Mouse (Mus musculus) midbrain, embryonic 15.5 days (tissue): ENCODE results near the gene Mis18a. TPM values are rescaled to one million over a fixed set of nuclear protein-coding genes. Genes with fewer than 3 reads are reported as not detected.

ENCODE experiments used
- ATAC-seq: fragments of 200-750 bp; cut with Nextera tagmentation; replicated peaks from 2 replicates; pipeline ENCODE4 v1.8.0; 2017; ENCODE audit warnings: moderate TSS enrichment
- H3K27ac ChIP-seq: fragments of 300-500 bp; sonication (generic); 2 replicates; pipeline ENCODE4 v1.5.1; 2015; ENCODE audit warnings: mild to moderate bottlenecking, inconsistent platforms
- H3K27me3 ChIP-seq: fragments of 300-500 bp; sonication (generic); replicated peaks from 2 replicates; pipeline ENCODE4 v1.6.1; 2015; ENCODE audit warnings: inconsistent platforms
- H3K36me3 ChIP-seq: fragments of 300-500 bp; sonication (generic); replicated peaks from 2 replicates; pipeline ENCODE4 v1.6.1; 2015; ENCODE audit warnings: inconsistent platforms
- H3K4me1 ChIP-seq: fragments of 300-500 bp; sonication (generic); 2 replicates; pipeline ENCODE4 v1.6.1; 2015; ENCODE audit warnings: inconsistent platforms
- H3K4me2 ChIP-seq: fragments of 300-500 bp; sonication (generic); 2 replicates; pipeline ENCODE4 v1.6.1; 2015; ENCODE audit warnings: inconsistent platforms, mild to moderate bottlenecking, moderate library complexity
- H3K4me3 ChIP-seq: fragments of 300-500 bp; sonication (generic); 2 replicates; pipeline ENCODE4 v1.5.1; 2015; ENCODE audit warnings: mild to moderate bottlenecking, inconsistent platforms
- H3K9ac ChIP-seq: fragments of 300-500 bp; sonication (generic); 2 replicates; pipeline ENCODE4 v1.6.1; 2015; ENCODE audit warnings: mild to moderate bottlenecking, inconsistent platforms
- H3K9me3 ChIP-seq: fragments of 300-500 bp; sonication (generic); 2 replicates; pipeline ENCODE4 v1.6.1; 2016; ENCODE audit warnings: inconsistent platforms
- WGBS: fragments of 180-500 bp; shearing (Covaris S2); methylation state at CpG from one replicate; pipeline ENCODE4 v1.1.7; 2015; ENCODE audit warnings: mixed read lengths; 5-methylcytosine and 5-hydroxymethylcytosine counted together
- polyA plus RNA-seq: library from polyadenylated mRNA; unstranded; fragments of >200 nt; fragmentation: Nextera tagmentation; extraction: Ambion mirVana; gene quantifications from 2 replicates; pipeline ENCODE4 v1.2.1, GENCODE M21; 2015

Mis18a gene
- polyA plus RNA-seq, 1 experiment from 2014 or later: 28.7 TPM

DNA sequence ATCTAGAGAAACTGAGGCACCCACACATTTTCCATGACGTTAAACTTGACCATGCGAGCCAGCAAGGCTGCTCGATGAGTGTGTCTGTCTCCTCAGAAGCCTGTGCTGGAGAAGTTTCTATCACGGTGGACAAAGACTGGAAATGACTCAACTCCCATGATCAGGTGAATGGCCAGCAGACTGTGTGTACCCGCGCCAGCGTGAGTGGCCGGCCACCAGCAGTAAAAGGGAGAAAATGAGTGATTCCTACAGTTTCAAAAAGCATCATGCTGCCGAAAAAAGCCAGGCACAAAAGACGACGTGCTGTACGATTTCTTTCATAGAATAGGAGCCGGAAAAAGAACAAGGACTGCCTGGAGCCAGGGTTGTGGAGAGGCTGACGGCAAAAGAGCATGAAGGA is 27.8 kb downstream of the Mis18a start:
- ATAC-seq: no peak
- no peak overlapping the region for H3K4me2 ChIP-seq
- 80% methylated on average over 14 of the region's 14 CpGs for WGBS
- H3K9me3 ChIP-seq: no peaks in the 10 kb centered on the region
- no peak overlapping the region for H3K4me3 ChIP-seq
- 0 out of 2 replicates have a peak, but pooled peaks cover 5% of the 10 kb centered on the region for H3K4me1 ChIP-seq
- H3K9ac ChIP-seq: no peak overlapping the region
- no peak overlapping the region for H3K27ac ChIP-seq
- no peaks in the 10 kb centered on the region for H3K27me3 ChIP-seq
- no peaks in the 10 kb centered on the region for H3K36me3 ChIP-seq

DNA sequence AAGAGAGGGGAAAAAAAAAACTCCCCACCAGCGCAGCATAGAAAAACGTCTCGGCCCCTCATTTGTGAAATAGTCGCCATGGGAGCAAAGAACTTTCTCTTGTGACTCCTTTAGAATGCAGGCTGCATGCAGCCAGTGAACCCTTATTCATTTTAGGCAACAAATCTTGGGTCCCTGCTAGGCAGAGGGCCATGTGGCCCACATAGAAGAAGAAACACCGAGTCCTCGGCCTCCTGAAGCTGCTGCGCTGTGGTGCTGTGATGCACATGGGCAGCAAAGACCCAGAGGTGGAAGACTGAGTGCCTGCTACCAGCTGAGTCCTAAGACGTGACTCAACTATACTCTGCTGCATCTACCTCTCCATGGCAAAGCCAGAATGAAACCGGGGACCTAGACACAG is 30.9 kb downstream of the Mis18a start:
- ATAC-seq: no peak
- peaks cover 8% of the 10 kb centered on the region; the same call in 1 of the 2 replicates for H3K4me1 ChIP-seq
- no peak overlapping the region for H3K4me2 ChIP-seq
- H3K9ac ChIP-seq: no peak overlapping the region
- H3K36me3 ChIP-seq: no peaks in the 10 kb centered on the region
- H3K4me3 ChIP-seq: no peak overlapping the region
- WGBS: 61% methylated on average over 9 of the region's 9 CpGs
- H3K27ac ChIP-seq: no peak overlapping the region
- no peaks in the 10 kb centered on the region for H3K27me3 ChIP-seq
- H3K9me3 ChIP-seq: no peaks in the 10 kb centered on the region

GRCm38 (mm10) chr16:90695121-90695520 is 32.1 kb downstream of the Mis18a start:
- peaks cover 8% of the 10 kb centered on the region; the same call in 1 of the 2 replicates for H3K4me1 ChIP-seq
- ATAC-seq: no peak
- H3K4me2 ChIP-seq: no peak overlapping the region
- H3K4me3 ChIP-seq: no peak overlapping the region
- 87% methylated on average over 10 of the region's 10 CpGs for WGBS
- H3K36me3 ChIP-seq: no peaks in the 10 kb centered on the region
- no peaks in the 10 kb centered on the region for H3K27me3 ChIP-seq
- H3K27ac ChIP-seq: no peak overlapping the region
- H3K9ac ChIP-seq: no peak overlapping the region
- no peaks in the 10 kb centered on the region for H3K9me3 ChIP-seq

- Histone ChIP-seq H3K9ac (no peak overlapping the region), H3K27ac (no peak overlapping the region), H3K4me1 (peaks cover 8% of the 10 kb centered on the region; the same call in 1 of the 2 replicates), H3K4me3 (no peak overlapping the region), H3K27me3 (no peaks in the 10 kb centered on the region), H3K4me2 (no peak overlapping the region), H3K9me3 (no peaks in the 10 kb centered on the region), H3K36me3 (no peaks in the 10 kb centered on the region)
- no peak for ATAC-seq
- 68% methylated on average over 9 of the region's 9 CpGs for WGBS
Observed at GRCm38 (mm10) chr16:90694719-90695118, 32.5 kb downstream of the Mis18a start.

GRCm38 (mm10) chr16:90693625-90694024 is 33.6 kb downstream of the Mis18a start:
- no peaks in the 10 kb centered on the region for H3K27me3 ChIP-seq
- peaks cover 8% of the 10 kb centered on the region; the same call in 1 of the 2 replicates for H3K4me1 ChIP-seq
- no peak overlapping the region for H3K4me2 ChIP-seq
- H3K4me3 ChIP-seq: no peak overlapping the region
- no peaks in the 10 kb centered on the region for H3K36me3 ChIP-seq
- no peaks in the 10 kb centered on the region for H3K9me3 ChIP-seq
- no peak for ATAC-seq
- 96% methylated on average over 5 of the region's 5 CpGs for WGBS
- no peak overlapping the region for H3K27ac ChIP-seq
- H3K9ac ChIP-seq: no peak overlapping the region

GRCm38 (mm10) chr16:90692704-90693385 is 34.4 kb downstream of the Mis18a start:
- WGBS: 60% methylated on average over 15 of the region's 15 CpGs
- Histone ChIP-seq H3K27ac (peak overlapping the region; percentile 12; the same call in 1 of the 2 replicates), H3K4me1 (peaks cover 8% of the 10 kb centered on the region; the same call in 1 of the 2 replicates), H3K4me3 (no peak overlapping the region), H3K9ac (no peak overlapping the region), H3K4me2 (no peak overlapping the region), H3K27me3 (no peaks in the 10 kb centered on the region), H3K36me3 (no peaks in the 10 kb centered on the region), H3K9me3 (no peaks in the 10 kb centered on the region)
- peak; percentile 50; the same call in 1 of the 2 replicates for ATAC-seq

DNA sequence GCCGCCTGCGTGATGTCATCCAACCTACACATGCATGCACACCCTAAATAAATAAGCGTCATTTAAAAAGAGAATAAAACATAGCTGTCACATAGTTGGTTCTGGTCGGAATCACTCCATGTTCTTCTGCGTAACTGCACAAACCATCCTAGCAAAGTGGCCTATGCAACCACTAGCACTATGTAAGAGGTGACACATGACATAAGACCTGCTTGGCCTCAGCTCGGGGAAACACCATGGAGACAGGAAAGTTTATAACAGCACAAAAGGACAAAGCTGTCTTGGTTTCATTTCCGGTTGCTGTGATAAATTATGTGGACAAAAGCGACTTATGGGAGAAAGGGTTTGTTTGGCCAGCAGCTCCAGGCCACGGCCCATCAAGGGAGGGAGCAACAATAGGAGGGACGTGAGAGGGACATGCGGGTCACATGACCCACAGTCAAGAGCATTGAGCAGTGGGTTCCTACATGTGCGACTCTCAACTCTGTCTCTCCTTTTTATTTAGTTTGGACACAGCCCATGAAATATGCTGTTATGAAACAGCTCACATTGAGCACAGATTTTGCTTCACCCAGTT is 39.4 kb downstream of the Mis18a start:
- no peaks in the 10 kb centered on the region for H3K36me3 ChIP-seq
- H3K4me2 ChIP-seq: no peak overlapping the region
- WGBS: 78% methylated on average over 12 of the region's 12 CpGs
- H3K4me1 ChIP-seq: no peaks in the 10 kb centered on the region; the same call in 1 of the 2 replicates
- no peak overlapping the region for H3K4me3 ChIP-seq
- no peaks in the 10 kb centered on the region for H3K27me3 ChIP-seq
- no peak overlapping the region for H3K9ac ChIP-seq
- no peak overlapping the region for H3K27ac ChIP-seq
- no peaks in the 10 kb centered on the region for H3K9me3 ChIP-seq
- no peak for ATAC-seq

DNA sequence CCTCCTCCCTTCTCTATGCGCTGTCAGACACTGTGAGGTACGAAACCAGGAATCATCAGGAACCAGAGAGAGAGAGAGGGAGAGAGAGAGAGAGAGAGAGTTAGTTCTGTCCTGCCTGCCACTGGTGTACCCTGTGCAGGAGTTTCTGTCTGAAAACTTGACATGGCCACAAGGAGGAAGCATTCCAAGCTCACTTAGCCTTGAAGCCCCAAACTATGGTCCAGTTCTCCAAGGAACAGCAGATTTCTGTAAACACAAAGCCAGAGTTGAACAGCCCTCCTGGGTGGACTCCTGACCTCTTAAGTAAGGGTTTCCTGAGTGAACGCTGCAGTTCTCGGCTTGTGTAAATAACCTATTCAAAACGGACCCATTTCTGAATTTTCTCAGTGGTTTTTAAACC is 40.2 kb downstream of the Mis18a start:
- 54% methylated on average over 5 of the region's 5 CpGs for WGBS
- no peak for ATAC-seq
- no peak overlapping the region for H3K27ac ChIP-seq
- no peaks in the 10 kb centered on the region for H3K9me3 ChIP-seq
- H3K27me3 ChIP-seq: no peaks in the 10 kb centered on the region
- no peak overlapping the region for H3K4me3 ChIP-seq
- no peak overlapping the region for H3K9ac ChIP-seq
- H3K36me3 ChIP-seq: no peaks in the 10 kb centered on the region
- H3K4me2 ChIP-seq: no peak overlapping the region
- H3K4me1 ChIP-seq: no peaks in the 10 kb centered on the region

- no peak for ATAC-seq
- H3K9me3 ChIP-seq: no peaks in the 10 kb centered on the region
- no peak overlapping the region for H3K9ac ChIP-seq
- no peak overlapping the region for H3K4me3 ChIP-seq
- no peaks in the 10 kb centered on the region for H3K4me1 ChIP-seq
- H3K36me3 ChIP-seq: no peaks in the 10 kb centered on the region
- H3K4me2 ChIP-seq: no peak overlapping the region
- no peaks in the 10 kb centered on the region for H3K27me3 ChIP-seq
- no peak overlapping the region for H3K27ac ChIP-seq
- 58% methylated on average over 5 of the region's 5 CpGs for WGBS
Observed at GRCm38 (mm10) chr16:90684092-90684491, 43.1 kb downstream of the Mis18a start.

DNA sequence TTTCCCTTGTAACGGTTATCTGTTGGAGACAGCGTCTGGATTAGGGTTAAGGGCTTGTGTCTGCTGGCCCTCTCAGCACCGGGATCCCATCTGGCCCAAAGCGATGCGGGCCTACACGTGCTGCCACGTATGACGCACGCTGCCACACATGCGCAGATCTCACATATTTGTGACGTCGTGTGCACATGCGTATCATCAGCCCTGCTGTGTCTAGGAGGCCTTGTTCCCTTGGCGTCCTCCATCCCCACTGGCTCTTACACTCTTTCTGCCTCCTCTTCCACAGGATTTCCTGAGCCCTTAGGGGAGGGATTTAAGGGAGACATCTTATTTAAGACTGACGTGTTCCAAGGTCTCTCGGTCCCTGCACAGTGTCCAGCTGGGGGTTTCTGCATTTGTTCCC is 47.2 kb downstream of the Mis18a start:
- Histone ChIP-seq H3K4me3 (no peak overlapping the region), H3K4me2 (no peak overlapping the region), H3K9ac (no peak overlapping the region), H3K36me3 (no peaks in the 10 kb centered on the region), H3K27ac (no peak overlapping the region), H3K27me3 (no peaks in the 10 kb centered on the region), H3K4me1 (no peaks in the 10 kb centered on the region), H3K9me3 (no peaks in the 10 kb centered on the region)
- ATAC-seq: no peak
- 83% methylated on average over 16 of the region's 16 CpGs for WGBS

GRCm38 (mm10) chr16:90678820-90679219 is 48.4 kb downstream of the Mis18a start:
- 92% methylated on average over 3 of the region's 3 CpGs for WGBS
- no peaks in the 10 kb centered on the region for H3K27me3 ChIP-seq
- no peaks in the 10 kb centered on the region for H3K36me3 ChIP-seq
- no peaks in the 10 kb centered on the region for H3K9me3 ChIP-seq
- no peak overlapping the region for H3K9ac ChIP-seq
- no peak overlapping the region for H3K27ac ChIP-seq
- no peak overlapping the region for H3K4me3 ChIP-seq
- no peak overlapping the region for H3K4me2 ChIP-seq
- ATAC-seq: no peak
- H3K4me1 ChIP-seq: no peaks in the 10 kb centered on the region

- Histone ChIP-seq H3K36me3 (no peaks in the 10 kb centered on the region), H3K4me2 (no peak overlapping the region), H3K27ac (no peak overlapping the region), H3K27me3 (no peaks in the 10 kb centered on the region), H3K9ac (no peak overlapping the region), H3K4me3 (no peak overlapping the region), H3K9me3 (no peaks in the 10 kb centered on the region), H3K4me1 (no peaks in the 10 kb centered on the region)
- WGBS: 88% methylated on average over 20 of the region's 20 CpGs
- ATAC-seq: no peak
Observed at GRCm38 (mm10) chr16:90676920-90677574, 50.2 kb downstream of the Mis18a start.
